Mouse (Mus musculus) myocyte (in vitro differentiated cells): ENCODE measurements at regions not wholly inside any gene's neighbourhood (a gene's known extent, or its start where the extent isn't known, plus 50 kb on each side); places are given as distances from the start of the nearest gene placed in this dataset.
"Not testable (repeated sequence)": the region's sequence is repeated elsewhere in the genome, so short reads cannot be mapped to it uniquely, and the experiment has no call there.

ENCODE experiments used
- CEBPB ChIP-seq: IDR thresholded peaks from 2 replicates; pipeline ENCODE4 v1.6.1; 2011; ENCODE audit warnings: mild to moderate bottlenecking, moderate library complexity; ENCODE audit not compliant: poor library complexity, insufficient read depth, severe bottlenecking
- E2F4 ChIP-seq: IDR thresholded peaks from one replicate; pipeline ENCODE4 v1.6.1; 2011; ENCODE audit warnings: mild to moderate bottlenecking, control low read depth, moderate library complexity; ENCODE audit not compliant: insufficient read depth
- MAX ChIP-seq: IDR thresholded peaks from one replicate; pipeline ENCODE4 v1.6.1; 2011; ENCODE audit warnings: low read depth, mild to moderate bottlenecking, control low read depth
- POLR2A ChIP-seq: IDR thresholded peaks from one replicate; pipeline ENCODE4 v1.6.1; 2011; ENCODE audit warnings: low read depth, mild to moderate bottlenecking, control low read depth, moderate library complexity; ENCODE audit not compliant: insufficient read length
- USF1 ChIP-seq: IDR thresholded peaks from one replicate; pipeline ENCODE4 v1.6.1; 2011; ENCODE audit warnings: low read depth, mild to moderate bottlenecking, control low read depth, moderate library complexity

- not testable (repeated sequence) for TF ChIP-seq POLR2A, MAX, CEBPB, E2F4, USF1
Observed at GRCm38 (mm10) chr14:53081853-53082252, 586.3 kb upstream of the Olfr1507 start.
